Mouse (Mus musculus) liver, adult 2 months (tissue): ENCODE measurements around the gene Usp22. TPM values are rescaled to one million over a fixed set of nuclear protein-coding genes. Genes with fewer than 3 reads are reported as not detected.
"Not testable (repeated sequence)": the region's sequence is repeated elsewhere in the genome, so short reads cannot be mapped to it uniquely, and the experiment has no call there.

Experiments
- DNase-seq: peaks from one replicate; pipeline ENCODE4 v3.0.0-alpha.2; 2011; ENCODE audit warnings: low read depth, low spot score; ENCODE audit errors: extremely low read depth
- H3K27ac ChIP-seq: fragments of 200-500 bp; replicated peaks from 2 replicates; pipeline ENCODE4 v1.5.1; 2012; ENCODE audit warnings: low read depth, mild to moderate bottlenecking, control low read depth, inconsistent platforms, low read length; ENCODE audit not compliant: insufficient read depth
- H3K27me3 ChIP-seq: fragments of 200-500 bp; 2 replicates; pipeline ENCODE4 v1.6.1; 2012; ENCODE audit warnings: mild to moderate bottlenecking, moderate library complexity, low read length, inconsistent platforms; ENCODE audit not compliant: control insufficient read depth, insufficient read depth
- H3K36me3 ChIP-seq: fragments of 200-500 bp; 2 replicates; pipeline ENCODE4 v1.6.1; 2012; ENCODE audit warnings: low read length, inconsistent platforms; ENCODE audit not compliant: control insufficient read depth, insufficient read depth
- H3K4me1 ChIP-seq: fragments of 200-500 bp; 2 replicates; pipeline ENCODE4 v1.6.1; 2011; ENCODE audit warnings: low read length; ENCODE audit not compliant: control insufficient read depth, insufficient read depth
- H3K4me3 ChIP-seq: fragments of 200-500 bp; 2 replicates; pipeline ENCODE4 v1.5.1; 2011; ENCODE audit warnings: low read depth, mild to moderate bottlenecking, control low read depth, low read length, moderate library complexity; ENCODE audit not compliant: insufficient read depth
- H3K79me2 ChIP-seq: fragments of 200-500 bp; 2 replicates; pipeline ENCODE4 v1.6.1; 2012; ENCODE audit warnings: inconsistent platforms, mild to moderate bottlenecking, low read length, moderate library complexity; ENCODE audit not compliant: control insufficient read depth, insufficient read depth
- H3K9ac ChIP-seq: fragments of 200-500 bp; 2 replicates; pipeline ENCODE4 v1.6.1; 2012; ENCODE audit warnings: low read depth, mild to moderate bottlenecking, control low read depth, inconsistent platforms, low read length
- CTCF ChIP-seq: fragments of 200-500 bp; IDR thresholded peaks from 2 replicates; pipeline ENCODE4 v1.5.1; 2011; ENCODE audit warnings: low read depth, low read length, control low read depth
- POLR2A ChIP-seq: fragments of 200-500 bp; IDR thresholded peaks from 2 replicates; pipeline ENCODE4 v1.6.1; 2011; ENCODE audit warnings: low read length, control low read depth; ENCODE audit not compliant: insufficient read depth; ENCODE audit errors: extremely low read depth
- WGBS: fragments of 180-500 bp; shearing (Covaris S2); methylation state at CpG from one replicate; pipeline ENCODE4 v1.1.7; 2018; 5-methylcytosine and 5-hydroxymethylcytosine counted together
- polyA plus RNA-seq: library from polyadenylated mRNA; depleted of rRNA; stranded (reverse); fragments of >200 nt; gene quantifications from 2 replicates; pipeline ENCODE4 v1.2.3, GENCODE M21; 2012
- total RNA-seq: library from RNA; depleted of rRNA; stranded (reverse); fragments of >200 nt; gene quantifications from 2 replicates; pipeline ENCODE4 v1.2.3, GENCODE M21; 2014

Usp22 gene
- total and polyA plus RNA-seq, 2 experiments = 13.6 to 15.7 TPM

GRCm38 (mm10) chr11:61192779-61193178, 17.9 kb upstream of the Usp22 start:
- no peak for TF ChIP-seq POLR2A
- TF ChIP-seq CTCF = no peak
- 81% methylated on average over 2 of the region's 2 CpGs for WGBS
- no peak overlapping the region for H3K9ac ChIP-seq
- no peaks in the 10 kb centered on the region for H3K36me3 ChIP-seq
- no peak for DNase-seq
- no peaks in the 10 kb centered on the region for H3K4me1 ChIP-seq
- H3K27ac ChIP-seq = no peak overlapping the region
- no peaks in the 10 kb centered on the region for H3K79me2 ChIP-seq
- H3K4me3 ChIP-seq = no peak overlapping the region
- H3K27me3 ChIP-seq = no peaks in the 10 kb centered on the region

GRCm38 (mm10) chr11:61192123-61192522, 17.3 kb upstream of the Usp22 start:
- WGBS = 87% methylated on average over 7 of the region's 10 CpGs
- not testable (repeated sequence) for H3K27ac ChIP-seq, H3K4me1 ChIP-seq, DNase-seq, H3K36me3 ChIP-seq, H3K79me2 ChIP-seq, H3K27me3 ChIP-seq, H3K9ac ChIP-seq, H3K4me3 ChIP-seq

DNA sequence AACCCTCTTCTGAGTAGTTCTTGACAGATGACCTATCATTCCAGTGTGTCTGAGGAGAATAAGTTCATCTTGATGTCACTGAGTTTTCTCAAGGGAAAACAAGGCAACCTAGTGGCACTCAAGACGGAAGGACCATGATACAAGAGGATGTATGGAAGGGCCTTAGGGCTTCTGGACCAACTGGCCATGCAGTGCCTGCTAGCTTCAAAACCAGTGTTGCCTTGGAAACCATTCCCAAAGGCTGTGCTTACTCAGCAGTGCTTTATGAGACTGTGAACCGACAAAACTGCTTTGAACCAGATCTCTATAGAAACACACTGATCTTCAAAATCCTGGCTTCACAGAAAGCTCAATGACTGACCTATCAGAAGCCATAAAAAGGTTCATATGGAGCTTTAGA, 15.9 kb upstream of the Usp22 start:
- TF ChIP-seq POLR2A = no peak
- TF ChIP-seq CTCF = no peak
- Histone ChIP-seq H3K4me1 (no peaks in the 10 kb centered on the region), H3K4me3 (no peak overlapping the region), H3K36me3 (no peaks in the 10 kb centered on the region), H3K79me2 (no peaks in the 10 kb centered on the region), H3K27ac (no peak overlapping the region), H3K27me3 (no peaks in the 10 kb centered on the region), H3K9ac (no peak overlapping the region)
- DNase-seq = no peak
- WGBS = 84% methylated on average over 2 of the region's 2 CpGs

- Histone ChIP-seq H3K4me3 (no peak overlapping the region), H3K79me2 (no peaks in the 10 kb centered on the region), H3K27me3 (no peaks in the 10 kb centered on the region), H3K9ac (no peak overlapping the region), H3K4me1 (no peaks in the 10 kb centered on the region), H3K27ac (no peak overlapping the region), H3K36me3 (no peaks in the 10 kb centered on the region)
- WGBS = 88% methylated on average over 1 of the region's 1 CpGs
- DNase-seq = no peak
- no peak for TF ChIP-seq CTCF
- no peak for TF ChIP-seq POLR2A
Measured at GRCm38 (mm10) chr11:61183820-61184219, 9.0 kb upstream of the Usp22 start.

DNA sequence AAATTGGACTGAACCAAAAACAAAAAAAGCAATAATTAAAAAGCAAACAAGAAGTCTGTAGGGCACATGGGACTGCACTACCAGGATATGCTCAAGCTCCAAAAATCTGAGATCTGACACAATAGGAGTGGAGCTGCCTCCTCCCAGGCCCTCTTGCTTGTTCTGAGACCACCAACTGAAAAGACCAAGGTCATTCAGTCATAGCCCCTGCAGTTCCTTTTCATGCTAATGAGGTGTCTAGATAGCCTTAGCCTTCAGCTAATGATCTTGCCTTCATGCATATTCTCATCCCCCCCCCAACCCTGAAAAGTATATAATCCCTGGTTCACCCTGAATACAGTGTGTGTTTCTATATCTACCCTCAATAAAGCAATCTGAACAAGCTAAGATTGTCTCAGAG, 6.8 kb upstream of the Usp22 start:
- TF ChIP-seq POLR2A (no peak), CTCF (no peak)
- Histone ChIP-seq H3K4me3 (no peak overlapping the region), H3K9ac (no peak overlapping the region), H3K27ac (no peak overlapping the region), H3K27me3 (no peaks in the 10 kb centered on the region), H3K36me3 (no peaks in the 10 kb centered on the region), H3K4me1 (no peaks in the 10 kb centered on the region), H3K79me2 (no peaks in the 10 kb centered on the region)
- DNase-seq = no peak

GRCm38 (mm10) chr11:61180361-61180760, 5.5 kb upstream of the Usp22 start:
- H3K4me1 ChIP-seq = no peaks in the 10 kb centered on the region
- no peaks in the 10 kb centered on the region for H3K27me3 ChIP-seq
- H3K36me3 ChIP-seq = no peaks in the 10 kb centered on the region
- 93% methylated on average over 3 of the region's 3 CpGs for WGBS
- no peak overlapping the region for H3K27ac ChIP-seq
- no peak overlapping the region for H3K9ac ChIP-seq
- DNase-seq = no peak
- H3K79me2 ChIP-seq = no peaks in the 10 kb centered on the region
- H3K4me3 ChIP-seq = no peak overlapping the region
- TF ChIP-seq CTCF (no peak), POLR2A (no peak)
